Mouse (Mus musculus) heart, embryonic 16.5 days (tissue): ENCODE measurements around the gene 4933406M09Rik. TPM values are rescaled to one million over a fixed set of nuclear protein-coding genes. Genes with fewer than 3 reads are reported as not detected.
A peak's percentile ranks its signal among the peaks of the same experiment; 100 is the strongest.

Experiments used
- ATAC-seq: fragments of 200-750 bp; cut with Nextera tagmentation; replicated peaks from 2 replicates; pipeline ENCODE4 v1.8.0; 2017; ENCODE audit warnings: moderate number of reproducible peaks; ENCODE audit not compliant: insufficient read depth, low FRiP score; ENCODE audit errors: extremely low read depth
- H3K27ac ChIP-seq: fragments of 300-500 bp; sonication (generic); 2 replicates; pipeline ENCODE4 v1.5.1; 2014; ENCODE audit warnings: mild to moderate bottlenecking, low read length, control low read depth, moderate library complexity
- H3K27me3 ChIP-seq: fragments of 300-500 bp; sonication (generic); 2 replicates; pipeline ENCODE4 v1.6.1; 2014; ENCODE audit warnings: low read length, mixed read lengths; ENCODE audit not compliant: control insufficient read depth, insufficient read depth
- H3K36me3 ChIP-seq: fragments of 300-500 bp; sonication (generic); 2 replicates; pipeline ENCODE4 v1.6.1; 2014; ENCODE audit not compliant: control insufficient read depth, insufficient read depth
- H3K4me1 ChIP-seq: fragments of 300-500 bp; sonication (generic); 2 replicates; pipeline ENCODE4 v1.6.1; 2014; ENCODE audit warnings: low read length, mixed read lengths; ENCODE audit not compliant: control insufficient read depth, insufficient read depth
- H3K4me2 ChIP-seq: fragments of 300-500 bp; sonication (generic); 2 replicates; pipeline ENCODE4 v1.6.1; 2014; ENCODE audit warnings: low read depth, mild to moderate bottlenecking, control low read depth, low read length
- H3K4me3 ChIP-seq: fragments of 300-500 bp; sonication (generic); 2 replicates; pipeline ENCODE4 v1.5.1; 2014; ENCODE audit warnings: mild to moderate bottlenecking, control low read depth, low read length
- H3K9ac ChIP-seq: fragments of 300-500 bp; sonication (generic); 2 replicates; pipeline ENCODE4 v1.6.1; 2014; ENCODE audit warnings: low read length, control low read depth
- H3K9me3 ChIP-seq: fragments of 300-500 bp; sonication (generic); replicated peaks from 2 replicates; pipeline ENCODE4 v1.6.1; 2016; ENCODE audit warnings: low read length; ENCODE audit not compliant: control insufficient read depth
- WGBS: fragments of 180-500 bp; shearing (Covaris S2); extraction: QIAGEN DNeasy Blood & Tissue Kit; methylation state at CpG from one replicate; pipeline ENCODE4 v1.1.7; 2014; 5-methylcytosine and 5-hydroxymethylcytosine counted together
- polyA plus RNA-seq: library from polyadenylated mRNA; unstranded; fragments of >200 nt; fragmentation: Nextera tagmentation; extraction: Ambion mirVana; gene quantifications from 2 replicates; pipeline ENCODE4 v1.2.1, GENCODE M21; 2015

The 4933406M09Rik gene
- polyA plus RNA-seq, 1 experiment from 2014 or later, result not detected

- ATAC-seq, result no peak
- H3K9me3 ChIP-seq, result peaks cover 4% of the 10 kb centered on the region
- H3K4me3 ChIP-seq, result no peak overlapping the region
- WGBS, result 89% methylated on average over 12 of the region's 12 CpGs
- no peaks in the 10 kb centered on the region for H3K4me1 ChIP-seq
- H3K4me2 ChIP-seq, result no peak overlapping the region
- no peak overlapping the region for H3K27ac ChIP-seq
- H3K9ac ChIP-seq, result no peak overlapping the region
- H3K36me3 ChIP-seq, result no peaks in the 10 kb centered on the region
- no peaks in the 10 kb centered on the region for H3K27me3 ChIP-seq
Observed at GRCm38 (mm10) chr1:134398210-134398609, 12.5 kb downstream of the 4933406M09Rik start.

- no peak overlapping the region for H3K4me3 ChIP-seq
- 61% methylated on average over 5 of the region's 5 CpGs for WGBS
- H3K4me2 ChIP-seq, result no peak overlapping the region
- H3K36me3 ChIP-seq, result no peaks in the 10 kb centered on the region
- no peaks in the 10 kb centered on the region for H3K4me1 ChIP-seq
- H3K27ac ChIP-seq, result no peak overlapping the region
- ATAC-seq, result no peak
- no peak overlapping the region for H3K9ac ChIP-seq
- H3K27me3 ChIP-seq, result no peaks in the 10 kb centered on the region
- H3K9me3 ChIP-seq, result peaks cover 4% of the 10 kb centered on the region
Observed at GRCm38 (mm10) chr1:134399735-134400134, 14.0 kb downstream of the 4933406M09Rik start.

DNA sequence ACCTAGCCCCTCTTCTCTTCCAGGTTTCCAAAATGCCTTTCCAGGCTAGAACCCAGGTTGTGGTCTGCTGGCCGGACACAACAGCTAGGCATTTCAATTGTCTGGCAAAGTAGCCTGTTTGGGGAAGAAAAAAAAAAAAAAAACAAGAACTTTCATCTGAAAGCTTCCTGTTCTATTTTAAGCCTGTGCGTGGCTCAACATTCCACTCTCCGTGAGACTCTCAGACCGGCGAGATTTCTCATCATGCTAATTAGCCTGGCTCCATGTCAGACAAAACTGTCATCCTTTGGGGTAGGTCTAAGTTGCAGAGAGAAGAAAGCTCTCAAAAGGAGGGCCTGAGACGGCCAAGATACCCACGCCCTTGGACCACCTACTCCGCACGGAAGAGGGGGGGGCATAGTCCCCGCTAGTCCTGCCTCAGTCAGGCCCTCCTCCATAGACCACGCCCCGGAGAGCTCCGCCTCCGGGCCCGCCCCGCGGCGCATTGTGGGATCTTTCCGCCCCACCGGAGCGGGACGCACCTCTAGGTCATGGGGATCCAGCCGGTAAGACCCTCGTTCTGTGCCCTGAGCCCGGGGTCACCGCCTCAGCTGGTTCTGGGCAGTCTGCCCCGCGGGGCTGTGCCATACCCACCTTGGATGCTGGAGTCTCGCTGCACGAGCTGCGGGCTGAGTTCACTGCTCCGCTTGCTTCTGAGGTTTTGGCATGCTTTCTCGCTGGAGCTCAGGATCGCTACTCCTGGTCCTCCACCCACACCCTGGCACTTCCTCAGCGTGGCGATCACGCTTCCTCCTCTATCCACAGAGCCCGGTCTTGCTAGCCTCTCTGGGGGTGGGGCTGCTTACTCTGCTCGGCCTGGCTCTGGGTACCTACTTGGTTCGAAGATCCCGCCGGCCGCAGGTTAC lies 20.0 kb downstream of the 4933406M09Rik start, which contains the start of gene Cyb5r1:
Gene Cyb5r1, plus strand, starts transcription at position 51 of the 905 bp plus-strand sequence.
- Histone ChIP-seq H3K4me1 (peaks cover 6% of the 10 kb centered on the region), H3K9ac (peak within 1 kb of the TSS; percentile 92), H3K9me3 (no peaks in the 10 kb centered on the region), H3K27ac (peak within 1 kb of the TSS; percentile 82), H3K27me3 (no peaks in the 10 kb centered on the region), H3K4me3 (peak within 1 kb of the TSS; percentile 96), H3K36me3 (peaks cover 21% of the 10 kb centered on the region), H3K4me2 (peak within 1 kb of the TSS; percentile 90)
- peak; percentile 99 for ATAC-seq
- under 1% methylated on average over 43 of the region's 43 CpGs for WGBS

GRCm38 (mm10) chr1:134406414-134406771 lies 20.7 kb downstream of the 4933406M09Rik start:
- peak overlapping the region; percentile 82 for H3K27ac ChIP-seq
- peaks cover 6% of the 10 kb centered on the region for H3K4me1 ChIP-seq
- H3K4me3 ChIP-seq, result peak overlapping the region; percentile 96
- peaks cover 26% of the 10 kb centered on the region for H3K36me3 ChIP-seq
- no peak for ATAC-seq
- H3K27me3 ChIP-seq, result no peaks in the 10 kb centered on the region
- H3K9me3 ChIP-seq, result no peaks in the 10 kb centered on the region
- 19% methylated on average over 8 of the region's 8 CpGs for WGBS
- peak overlapping the region; percentile 90 for H3K4me2 ChIP-seq
- H3K9ac ChIP-seq, result peak overlapping the region; percentile 92

- H3K4me3 ChIP-seq, result no peak overlapping the region
- no peak overlapping the region for H3K9ac ChIP-seq
- H3K27ac ChIP-seq, result no peak overlapping the region
- H3K27me3 ChIP-seq, result no peaks in the 10 kb centered on the region
- no peak overlapping the region for H3K4me2 ChIP-seq
- peaks cover 6% of the 10 kb centered on the region for H3K4me1 ChIP-seq
- WGBS, result 88% methylated on average over 8 of the region's 8 CpGs
- no peak for ATAC-seq
- no peaks in the 10 kb centered on the region for H3K9me3 ChIP-seq
- peaks cover 30% of the 10 kb centered on the region for H3K36me3 ChIP-seq
Observed at GRCm38 (mm10) chr1:134408080-134408479, 22.3 kb downstream of the 4933406M09Rik start.

GRCm38 (mm10) chr1:134411706-134412629 lies 26.2 kb downstream of the 4933406M09Rik start:
- Histone ChIP-seq H3K4me3 (no peak overlapping the region), H3K4me2 (no peak overlapping the region), H3K27me3 (no peaks in the 10 kb centered on the region), H3K4me1 (peaks cover 18% of the 10 kb centered on the region), H3K9me3 (no peaks in the 10 kb centered on the region), H3K27ac (no peak overlapping the region), H3K36me3 (peaks cover 30% of the 10 kb centered on the region), H3K9ac (no peak overlapping the region)
- 90% methylated on average over 9 of the region's 9 CpGs for WGBS
- ATAC-seq, result no peak

- H3K4me3 ChIP-seq, result no peak overlapping the region
- H3K36me3 ChIP-seq, result peaks cover 20% of the 10 kb centered on the region
- no peaks in the 10 kb centered on the region for H3K9me3 ChIP-seq
- peaks cover 31% of the 10 kb centered on the region for H3K4me1 ChIP-seq
- H3K27me3 ChIP-seq, result no peaks in the 10 kb centered on the region
- H3K9ac ChIP-seq, result no peak overlapping the region
- no peak overlapping the region for H3K4me2 ChIP-seq
- no peak for ATAC-seq
- WGBS, result 50% methylated on average over 2 of the region's 2 CpGs
- no peak overlapping the region; the same call in 1 of the 2 replicates for H3K27ac ChIP-seq
Observed at GRCm38 (mm10) chr1:134414038-134414437, 28.3 kb downstream of the 4933406M09Rik start.

- Histone ChIP-seq H3K4me2 (peak overlapping the region; percentile 73), H3K27ac (peak overlapping the region; percentile 95), H3K4me1 (peaks cover 36% of the 10 kb centered on the region), H3K9ac (peak overlapping the region; percentile 74), H3K9me3 (no peaks in the 10 kb centered on the region), H3K4me3 (peak overlapping the region; percentile 84), H3K36me3 (peaks cover 15% of the 10 kb centered on the region), H3K27me3 (no peaks in the 10 kb centered on the region)
- 11% methylated on average over 11 of the region's 11 CpGs for WGBS
- ATAC-seq, result peak; percentile 7; the same call in 1 of the 2 replicates
Observed at GRCm38 (mm10) chr1:134414501-134415167, 28.9 kb downstream of the 4933406M09Rik start.
